Mouse (Mus musculus) neural tube, embryonic 14.5 days (tissue): ENCODE data around the gene Ablim1. TPM values are rescaled to one million over a fixed set of nuclear protein-coding genes. Genes with fewer than 3 reads are reported as not detected.

Source experiments
- ATAC-seq: fragments of 200-750 bp; cut with Nextera tagmentation; 2 replicates; pipeline ENCODE4 v1.8.0; 2017; ENCODE audit warnings: low read depth, mild to moderate bottlenecking, moderate TSS enrichment, moderate library complexity
- H3K27ac ChIP-seq: fragments of 300-500 bp; sonication (generic); 2 replicates; pipeline ENCODE4 v1.5.1; 2014; ENCODE audit warnings: low read depth, mild to moderate bottlenecking, control low read depth, low read length, moderate library complexity, mixed read lengths
- H3K27me3 ChIP-seq: fragments of 300-500 bp; sonication (generic); 2 replicates; pipeline ENCODE4 v1.6.1; 2014; ENCODE audit warnings: low read length; ENCODE audit not compliant: control insufficient read depth, insufficient read depth
- H3K36me3 ChIP-seq: fragments of 300-500 bp; sonication (generic); 2 replicates; pipeline ENCODE4 v1.6.1; 2014; ENCODE audit warnings: low read length, mixed read lengths; ENCODE audit not compliant: control insufficient read depth, insufficient read depth
- H3K4me1 ChIP-seq: fragments of 300-500 bp; sonication (generic); 2 replicates; pipeline ENCODE4 v1.6.1; 2014; ENCODE audit warnings: low read length; ENCODE audit not compliant: control insufficient read depth, insufficient read depth
- H3K4me2 ChIP-seq: fragments of 300-500 bp; sonication (generic); 2 replicates; pipeline ENCODE4 v1.6.1; 2014; ENCODE audit warnings: mild to moderate bottlenecking, low read depth, low read length, control low read depth
- H3K4me3 ChIP-seq: fragments of 300-500 bp; sonication (generic); 2 replicates; pipeline ENCODE4 v1.5.1; 2014; ENCODE audit warnings: low read depth, low read length, control low read depth, mixed read lengths
- H3K9ac ChIP-seq: fragments of 300-500 bp; sonication (generic); replicated peaks from 2 replicates; pipeline ENCODE4 v1.6.1; 2014; ENCODE audit warnings: low read depth, mild to moderate bottlenecking, control low read depth, low read length, mixed read lengths
- H3K9me3 ChIP-seq: fragments of 300-500 bp; sonication (generic); 2 replicates; pipeline ENCODE4 v1.6.1; 2016; ENCODE audit warnings: low read length; ENCODE audit not compliant: control insufficient read depth
- WGBS: fragments of 180-500 bp; shearing (Covaris S2); extraction: QIAGEN DNeasy Blood & Tissue Kit; methylation state at CpG from one replicate; pipeline ENCODE4 v1.1.7; 2014; 5-methylcytosine and 5-hydroxymethylcytosine counted together
- polyA plus RNA-seq: library from polyadenylated mRNA; unstranded; fragments of >200 nt; fragmentation: Nextera tagmentation; extraction: Ambion mirVana; gene quantifications from 2 replicates; pipeline ENCODE4 v1.2.1, GENCODE M21; 2014

Ablim1 gene
- polyA plus RNA-seq, 1 experiment from 2014 or later: 47.4 TPM

- WGBS: 81% methylated on average over 11 of the region's 11 CpGs
- ATAC-seq: no peak
- no peaks in the 10 kb centered on the region for H3K27me3 ChIP-seq
- H3K36me3 ChIP-seq: no peaks in the 10 kb centered on the region
- no peak overlapping the region for H3K4me3 ChIP-seq
- H3K9me3 ChIP-seq: no peaks in the 10 kb centered on the region
- H3K4me1 ChIP-seq: peaks cover 3% of the 10 kb centered on the region; the same call in 1 of the 2 replicates
- no peak overlapping the region for H3K27ac ChIP-seq
- H3K9ac ChIP-seq: no peak overlapping the region
- H3K4me2 ChIP-seq: no peak overlapping the region
These were observed 152.6 kb downstream of the Ablim1 start for GRCm38 (mm10) chr19:57161978-57162727.

- ATAC-seq: peak; percentile 71; the same call in 1 of the 2 replicates
- Histone ChIP-seq H3K27ac (no peak overlapping the region), H3K4me3 (no peak overlapping the region), H3K9me3 (no peaks in the 10 kb centered on the region), H3K4me1 (peaks cover 3% of the 10 kb centered on the region; the same call in 1 of the 2 replicates), H3K4me2 (no peak overlapping the region), H3K9ac (no peak overlapping the region), H3K36me3 (no peaks in the 10 kb centered on the region), H3K27me3 (no peaks in the 10 kb centered on the region)
- whole genome bisulfite sequencing: 68% methylated on average over 7 of the region's 7 CpGs
These were observed 153.6 kb downstream of the Ablim1 start for GRCm38 (mm10) chr19:57161010-57161660.

GRCm38 (mm10) chr19:57157731-57158343 lies 156.9 kb downstream of the Ablim1 start:
- Histone ChIP-seq H3K9me3 (no peaks in the 10 kb centered on the region), H3K4me1 (peaks cover 7% of the 10 kb centered on the region; the same call in 1 of the 2 replicates), H3K27me3 (no peaks in the 10 kb centered on the region), H3K36me3 (no peaks in the 10 kb centered on the region), H3K4me3 (no peak overlapping the region), H3K4me2 (no peak overlapping the region), H3K27ac (no peak overlapping the region), H3K9ac (no peak overlapping the region)
- 82% methylated on average over 20 of the region's 20 CpGs for WGBS
- no peak for ATAC-seq

GRCm38 (mm10) chr19:57155121-57155884 lies 159.4 kb downstream of the Ablim1 start:
- ATAC-seq: no peak
- no peak overlapping the region for H3K27ac ChIP-seq
- no peaks in the 10 kb centered on the region for H3K9me3 ChIP-seq
- H3K27me3 ChIP-seq: no peaks in the 10 kb centered on the region
- H3K9ac ChIP-seq: no peak overlapping the region
- 71% methylated on average over 14 of the region's 14 CpGs for WGBS
- no peaks in the 10 kb centered on the region for H3K36me3 ChIP-seq
- 0 out of 2 replicates have a peak, but pooled peaks cover 4% of the 10 kb centered on the region for H3K4me1 ChIP-seq
- no peak overlapping the region for H3K4me3 ChIP-seq
- H3K4me2 ChIP-seq: no peak overlapping the region

GRCm38 (mm10) chr19:57152357-57152756 lies 162.4 kb downstream of the Ablim1 start:
- no peaks in the 10 kb centered on the region for H3K36me3 ChIP-seq
- no peaks in the 10 kb centered on the region for H3K27me3 ChIP-seq
- H3K4me2 ChIP-seq: no peak overlapping the region
- WGBS: 29% methylated on average over 9 of the region's 9 CpGs
- no peak for ATAC-seq
- no peak overlapping the region for H3K4me3 ChIP-seq
- H3K27ac ChIP-seq: no peak overlapping the region
- H3K4me1 ChIP-seq: peaks cover 10% of the 10 kb centered on the region; the same call in 1 of the 2 replicates
- H3K9ac ChIP-seq: no peak overlapping the region
- no peaks in the 10 kb centered on the region for H3K9me3 ChIP-seq

GRCm38 (mm10) chr19:57151504-57151903 lies 163.2 kb downstream of the Ablim1 start:
- H3K36me3 ChIP-seq: no peaks in the 10 kb centered on the region
- peaks cover 14% of the 10 kb centered on the region; the same call in 1 of the 2 replicates for H3K4me1 ChIP-seq
- H3K9ac ChIP-seq: no peak overlapping the region
- H3K4me2 ChIP-seq: no peak overlapping the region
- no peak for ATAC-seq
- no peaks in the 10 kb centered on the region for H3K9me3 ChIP-seq
- 86% methylated on average over 9 of the region's 9 CpGs for WGBS
- H3K4me3 ChIP-seq: no peak overlapping the region
- no peaks in the 10 kb centered on the region for H3K27me3 ChIP-seq
- H3K27ac ChIP-seq: no peak overlapping the region

- H3K9ac ChIP-seq: no peak overlapping the region
- H3K4me3 ChIP-seq: no peak overlapping the region
- 0 out of 2 replicates have a peak, but pooled peaks have one; percentile 23 for ATAC-seq
- no peaks in the 10 kb centered on the region for H3K27me3 ChIP-seq
- 52% methylated on average over 1 of the region's 1 CpGs for WGBS
- H3K9me3 ChIP-seq: no peaks in the 10 kb centered on the region
- peaks cover 11% of the 10 kb centered on the region; the same call in 1 of the 2 replicates for H3K4me1 ChIP-seq
- no peak overlapping the region for H3K27ac ChIP-seq
- no peaks in the 10 kb centered on the region for H3K36me3 ChIP-seq
- H3K4me2 ChIP-seq: no peak overlapping the region
These were observed 164.4 kb downstream of the Ablim1 start for GRCm38 (mm10) chr19:57150275-57150674.

- ATAC-seq: no peak
- 0 out of 2 replicates have a peak overlapping the region, but pooled peaks have one; percentile 32 for H3K9ac ChIP-seq
These were observed 167.0 kb downstream of the Ablim1 start for GRCm38 (mm10) chr19:57147746-57148145.

More at GRCm38 (mm10) chr19:57147746-57148145, 167.0 kb downstream of the Ablim1 start:
- Histone ChIP-seq H3K4me3 (no peak overlapping the region), H3K27me3 (no peaks in the 10 kb centered on the region), H3K9me3 (no peaks in the 10 kb centered on the region), H3K36me3 (no peaks in the 10 kb centered on the region), H3K27ac (peak overlapping the region; percentile 56; the same call in 1 of the 2 replicates), H3K4me2 (no peak overlapping the region), H3K4me1 (peaks cover 9% of the 10 kb centered on the region; the same call in 1 of the 2 replicates)
- 6% methylated on average over 6 of the region's 6 CpGs for WGBS
